Mouse (Mus musculus) kidney, postnatal 0 days (tissue): ENCODE measurements around the gene Tprn. TPM values are rescaled to one million over a fixed set of nuclear protein-coding genes. Genes with fewer than 3 reads are reported as not detected.
A peak's percentile ranks its signal among the peaks of the same experiment; 100 is the strongest.

Experiments used
- ATAC-seq: fragments of 200-750 bp; cut with Nextera tagmentation; replicated peaks from 2 replicates; pipeline ENCODE4 v1.8.0; 2017; ENCODE audit warnings: low read depth, moderate number of reproducible peaks, moderate TSS enrichment, moderate library complexity; ENCODE audit not compliant: low FRiP score
- DNase-seq: peaks from one replicate; pipeline ENCODE4 v3.0.0-alpha.2; 2016; ENCODE audit warnings: low spot score
- H3K27ac ChIP-seq: fragments of 300-500 bp; sonication (generic); 2 replicates; pipeline ENCODE4 v1.5.1; 2014; ENCODE audit warnings: mild to moderate bottlenecking
- H3K27me3 ChIP-seq: fragments of 300-500 bp; sonication (generic); 2 replicates; pipeline ENCODE4 v1.6.1; 2014; ENCODE audit warnings: low read length, mixed read lengths; ENCODE audit not compliant: insufficient read depth
- H3K36me3 ChIP-seq: fragments of 300-500 bp; sonication (generic); 2 replicates; pipeline ENCODE4 v1.6.1; 2014; ENCODE audit warnings: low read length, mixed read lengths; ENCODE audit not compliant: insufficient read depth
- H3K4me1 ChIP-seq: fragments of 300-500 bp; sonication (generic); replicated peaks from 2 replicates; pipeline ENCODE4 v1.6.1; 2014; ENCODE audit warnings: antibody characterized with exemption, low read length, mixed read lengths; ENCODE audit not compliant: insufficient read depth
- H3K4me2 ChIP-seq: fragments of 300-500 bp; sonication (generic); 2 replicates; pipeline ENCODE4 v1.6.1; 2014; ENCODE audit warnings: mild to moderate bottlenecking, low read length, moderate library complexity, mixed read lengths
- H3K4me3 ChIP-seq: fragments of 300-500 bp; sonication (generic); replicated peaks from 2 replicates; pipeline ENCODE4 v1.5.1; 2014; ENCODE audit warnings: low read depth, low read length
- H3K9ac ChIP-seq: fragments of 300-500 bp; sonication (generic); 2 replicates; pipeline ENCODE4 v1.6.1; 2014; ENCODE audit warnings: low read depth, low read length
- H3K9me3 ChIP-seq: fragments of 300-500 bp; sonication (generic); replicated peaks from 2 replicates; pipeline ENCODE4 v1.6.1; 2016; ENCODE audit warnings: low read length, inconsistent platforms, mixed read lengths
- CTCF ChIP-seq: IDR thresholded peaks from 2 replicates; pipeline ENCODE4 v1.5.1; 2016; ENCODE audit warnings: antibody characterized with exemption, low read depth, mild to moderate bottlenecking, moderate library complexity
- WGBS: fragments of 180-500 bp; shearing (Covaris S2); extraction: QIAGEN DNeasy Blood & Tissue Kit; methylation state at CpG from one replicate; pipeline ENCODE4 v1.1.7; 2014; 5-methylcytosine and 5-hydroxymethylcytosine counted together
- polyA plus RNA-seq: library from polyadenylated mRNA; unstranded; fragments of >200 nt; fragmentation: Nextera tagmentation; extraction: Ambion mirVana; gene quantifications from 2 replicates; pipeline ENCODE4 v1.2.1, GENCODE M21; 2015

Gene Tprn
- polyA plus RNA-seq, 1 experiment from 2014 or later = 17.1 TPM

- no peaks in the 10 kb centered on the region for H3K36me3 ChIP-seq
- peak overlapping the region; percentile 33; the same call in 1 of the 2 replicates for H3K4me3 ChIP-seq
- 0% methylated on average over 1 of the region's 1 CpGs for WGBS
- peak; percentile 90 for TF ChIP-seq CTCF
- peak; percentile 82 for DNase-seq
- no peak overlapping the region for H3K27ac ChIP-seq
- peaks cover 9% of the 10 kb centered on the region; the same call in 1 of the 2 replicates for H3K4me1 ChIP-seq
- no peaks in the 10 kb centered on the region for H3K9me3 ChIP-seq
- H3K9ac ChIP-seq = no peak overlapping the region
- peaks cover 49% of the 10 kb centered on the region for H3K27me3 ChIP-seq
- no peak for ATAC-seq
- no peak overlapping the region for H3K4me2 ChIP-seq
Measured at GRCm38 (mm10) chr2:25292856-25293255, 30.4 kb downstream of the Tprn start.

GRCm38 (mm10) chr2:25293706-25294105 lies 31.3 kb downstream of the Tprn start:
- peaks cover 41% of the 10 kb centered on the region for H3K27me3 ChIP-seq
- 73% methylated on average over 9 of the region's 9 CpGs for WGBS
- no peaks in the 10 kb centered on the region for H3K9me3 ChIP-seq
- DNase-seq (no peak), ATAC-seq (no peak)
- no peak overlapping the region for H3K27ac ChIP-seq
- peaks cover 9% of the 10 kb centered on the region; the same call in 1 of the 2 replicates for H3K4me1 ChIP-seq
- no peak overlapping the region for H3K4me2 ChIP-seq
- H3K36me3 ChIP-seq = no peaks in the 10 kb centered on the region
- no peak overlapping the region for H3K4me3 ChIP-seq
- no peak for TF ChIP-seq CTCF
- no peak overlapping the region for H3K9ac ChIP-seq

- no peak for TF ChIP-seq CTCF
- Histone ChIP-seq H3K4me3 (no peak overlapping the region), H3K4me1 (no peaks in the 10 kb centered on the region; the same call in 1 of the 2 replicates), H3K36me3 (no peaks in the 10 kb centered on the region), H3K27me3 (peaks cover 7% of the 10 kb centered on the region), H3K9ac (no peak overlapping the region), H3K4me2 (no peak overlapping the region), H3K27ac (no peak overlapping the region), H3K9me3 (no peaks in the 10 kb centered on the region)
- no peak for DNase-seq
- WGBS = 79% methylated on average over 8 of the region's 8 CpGs
- no peak for ATAC-seq
Measured at GRCm38 (mm10) chr2:25297093-25297492, 34.7 kb downstream of the Tprn start.

DNA sequence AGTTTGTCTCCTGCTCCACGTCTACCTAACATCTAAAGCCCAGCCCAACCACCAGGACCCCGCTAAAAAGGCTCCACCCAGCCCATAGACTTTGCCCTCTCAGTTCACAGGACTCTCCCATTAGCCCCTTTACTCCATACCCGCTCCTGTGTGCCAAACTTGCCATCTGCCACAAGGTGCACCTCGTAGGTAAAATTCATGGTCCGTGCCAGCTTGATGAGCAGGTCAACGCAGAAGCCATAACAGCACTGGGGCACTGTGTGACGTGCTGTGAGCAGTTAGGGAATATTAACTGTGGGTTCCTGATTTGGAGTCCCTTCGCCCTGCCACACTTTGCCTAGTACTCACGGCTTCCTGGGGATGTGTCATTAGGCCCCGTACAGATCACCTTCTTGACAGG lies 35.6 kb downstream of the Tprn start:
- H3K4me3 ChIP-seq = no peak overlapping the region
- TF ChIP-seq CTCF = no peak
- H3K4me2 ChIP-seq = no peak overlapping the region
- no peaks in the 10 kb centered on the region for H3K27me3 ChIP-seq
- no peak for ATAC-seq
- H3K4me1 ChIP-seq = no peaks in the 10 kb centered on the region
- H3K27ac ChIP-seq = no peak overlapping the region
- H3K36me3 ChIP-seq = no peaks in the 10 kb centered on the region
- H3K9me3 ChIP-seq = no peaks in the 10 kb centered on the region
- DNase-seq = no peak
- 76% methylated on average over 10 of the region's 10 CpGs for WGBS
- H3K9ac ChIP-seq = no peak overlapping the region

GRCm38 (mm10) chr2:25303452-25303851 lies 41.0 kb downstream of the Tprn start:
- DNase-seq (no peak), ATAC-seq (no peak)
- no peak overlapping the region for H3K4me2 ChIP-seq
- no peak overlapping the region for H3K9ac ChIP-seq
- H3K4me1 ChIP-seq = peaks cover 3% of the 10 kb centered on the region; the same call in 1 of the 2 replicates
- H3K9me3 ChIP-seq = no peaks in the 10 kb centered on the region
- no peaks in the 10 kb centered on the region for H3K36me3 ChIP-seq
- 69% methylated on average over 3 of the region's 3 CpGs for WGBS
- H3K27ac ChIP-seq = no peak overlapping the region
- no peak for TF ChIP-seq CTCF
- peaks cover 5% of the 10 kb centered on the region; the same call in 1 of the 2 replicates for H3K27me3 ChIP-seq
- no peak overlapping the region for H3K4me3 ChIP-seq

GRCm38 (mm10) chr2:25303931-25304656 lies 41.7 kb downstream of the Tprn start:
- peak overlapping the region; percentile 24; the same call in 1 of the 2 replicates for H3K4me3 ChIP-seq
- H3K4me1 ChIP-seq = peaks cover 3% of the 10 kb centered on the region; the same call in 1 of the 2 replicates
- H3K9ac ChIP-seq = no peak overlapping the region
- H3K9me3 ChIP-seq = no peaks in the 10 kb centered on the region
- H3K36me3 ChIP-seq = no peaks in the 10 kb centered on the region
- ATAC-seq (no peak), DNase-seq (no peak)
- no peak for TF ChIP-seq CTCF
- H3K4me2 ChIP-seq = peak overlapping the region; percentile 64; the same call in 1 of the 2 replicates
- no peak overlapping the region for H3K27ac ChIP-seq
- 69% methylated on average over 7 of the region's 7 CpGs for WGBS
- peaks cover 5% of the 10 kb centered on the region; the same call in 1 of the 2 replicates for H3K27me3 ChIP-seq
